Mouse (Mus musculus) heart, postnatal 36 days (tissue): ENCODE measurements around the gene Borcs6. TPM values are rescaled to one million over a fixed set of nuclear protein-coding genes. Genes with fewer than 3 reads are reported as not detected.
A peak's percentile ranks its signal among the peaks of the same experiment; 100 is the strongest.
"Not testable (repeated sequence)": the region's sequence is repeated elsewhere in the genome, so short reads cannot be mapped to it uniquely, and the experiment has no call there.

Experiments
- DNase-seq, 2 experiments: peaks; one replicate each; pipeline ENCODE4 v3.0.0; 2021 to 2022
- intact Hi-C: fragments of 180-260 bp; cut with DNase I; formaldehyde crosslinking; loops from one replicate; pipeline ENCODE4 v1.15.1; 2025
- total RNA-seq, 2 experiments: library from RNA; stranded (reverse); gene quantifications; 2 replicates each; pipeline ENCODE4 v1.2.3; 2021

Gene Borcs6
- total RNA-seq = 10 to 100 TPM; 16.0 to 17.1 TPM

DNA sequence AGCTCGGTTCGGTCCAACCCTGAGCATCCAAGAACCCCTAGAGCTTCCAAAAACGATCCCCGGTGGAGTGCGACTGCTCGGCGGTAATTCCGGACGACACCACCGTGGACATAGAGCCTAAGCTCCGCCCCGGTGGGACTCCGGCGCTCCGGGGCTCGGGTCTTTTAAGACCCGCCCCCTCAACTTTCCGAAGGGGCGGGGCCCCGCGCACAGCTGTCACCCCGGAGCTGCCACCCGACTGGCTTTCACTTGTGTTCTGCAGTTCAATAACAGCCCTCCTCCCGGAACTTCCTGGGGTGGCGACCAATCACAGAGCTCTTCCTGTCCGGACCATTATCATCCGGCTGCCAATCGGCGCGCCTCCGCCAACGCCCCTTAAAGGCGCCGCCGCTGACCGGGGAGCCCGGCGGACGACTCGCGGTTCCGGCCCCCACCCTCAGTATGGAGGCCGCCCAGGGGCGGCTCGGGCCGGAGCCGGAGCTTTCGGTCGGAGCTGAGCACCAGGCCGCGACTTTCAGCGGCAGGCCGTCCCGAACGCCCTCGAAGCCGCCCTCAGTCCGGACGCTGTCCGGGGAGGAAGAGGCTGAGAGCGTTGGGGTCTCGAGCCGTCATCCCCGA, at the start of gene Borcs6:
Gene Borcs6 (plus strand): TSS at position 361 of the 618 bp plus-strand sequence.
- intact Hi-C loops = no loop called here
- DNase-seq = peak; percentile 91 to 92

- intact Hi-C loops = loop anchor here (5.0 kb wide), 1 partner anchor 43 kb away; the partner anchor contains the start of gene Slc25a35
- no peak for DNase-seq
These were observed 48.9 kb upstream of the Borcs6 start for GRCm38 (mm10) chr11:69010400-69011323.

DNA sequence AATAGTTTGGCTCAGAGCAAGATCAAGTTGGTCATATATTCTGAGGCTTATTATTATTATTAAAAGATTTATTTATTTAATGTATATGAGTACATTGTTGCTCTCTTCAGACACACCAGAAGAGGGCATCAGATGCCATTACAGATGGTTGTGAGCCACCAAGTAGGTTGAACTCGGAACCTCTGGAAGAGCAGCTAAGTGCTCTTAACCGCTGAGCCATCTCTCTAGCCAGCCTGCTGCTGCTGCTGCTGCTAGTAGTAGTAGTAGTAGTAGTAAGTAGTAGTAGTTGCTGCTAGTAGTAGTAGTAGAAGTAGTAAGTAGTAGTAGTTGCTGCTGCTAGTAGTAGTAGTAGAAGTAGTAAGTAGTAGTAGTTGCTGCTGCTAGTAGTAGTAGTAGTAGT, 48.1 kb upstream of the Borcs6 start:
- intact Hi-C loops = loop anchor here (5.0 kb wide), 1 partner anchor 44 kb away; the partner anchor contains the start of gene Slc25a35
- not testable (repeated sequence) for DNase-seq

GRCm38 (mm10) chr11:69012071-69012601, 47.4 kb upstream of the Borcs6 start:
- intact Hi-C loops = loop anchor here (5.0 kb wide), 1 partner anchor 45 kb away; the partner anchor contains the start of gene Slc25a35

GRCm38 (mm10) chr11:69015644-69016441, 43.7 kb upstream of the Borcs6 start, which contains the start of gene Ctc1:
Ctc1 (plus strand) TSS chr11:69015911.
- peak; percentile 86 to 88 for DNase-seq
- intact Hi-C loops = no loop called here

More at GRCm38 (mm10) chr11:69012071-69012601, 47.4 kb upstream of the Borcs6 start:
- DNase-seq = peak; percentile 87 to 89

DNA sequence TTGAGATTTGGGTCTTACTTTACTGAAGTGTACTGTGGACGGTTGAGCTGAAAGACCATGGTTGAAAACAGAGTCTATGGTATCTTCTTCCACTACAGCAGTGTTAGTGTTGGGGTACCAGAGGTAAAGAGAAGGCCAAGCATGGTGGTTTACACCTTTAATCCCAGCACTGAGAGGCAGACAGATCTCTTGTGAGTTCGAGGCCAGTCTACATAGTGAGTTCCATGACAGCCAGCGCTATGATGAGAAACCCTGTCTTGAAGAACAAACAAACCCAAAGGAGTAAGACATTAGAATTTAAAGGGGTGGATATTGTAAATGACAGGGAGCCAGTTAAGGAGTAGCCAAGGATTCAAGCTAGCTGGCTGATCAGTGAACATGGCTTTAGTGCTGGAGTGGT, 42.8 kb upstream of the Borcs6 start:
- intact Hi-C loops = no loop called here
- no peak for DNase-seq

DNA sequence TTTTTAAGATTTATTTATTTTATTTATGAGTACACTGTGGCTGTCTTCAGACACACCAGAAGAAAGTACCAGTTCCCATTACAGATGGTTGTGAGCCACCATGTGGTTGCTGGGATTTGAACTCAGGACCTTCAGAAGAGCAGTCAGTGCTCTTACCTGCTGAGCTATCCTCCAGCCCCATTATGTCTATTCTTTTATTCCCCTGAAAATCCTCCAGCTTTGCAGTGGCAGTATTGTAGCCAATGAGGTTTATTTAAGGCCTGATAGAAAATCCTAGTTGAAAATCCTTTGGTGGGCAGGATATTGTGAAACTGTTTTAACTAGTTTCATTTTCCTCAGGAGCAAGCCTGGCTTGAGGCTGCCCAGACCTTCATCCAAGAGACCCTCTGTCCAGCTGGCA, 38.8 kb upstream of the Borcs6 start:
- DNase-seq = no peak
- intact Hi-C loops = no loop called here

DNA sequence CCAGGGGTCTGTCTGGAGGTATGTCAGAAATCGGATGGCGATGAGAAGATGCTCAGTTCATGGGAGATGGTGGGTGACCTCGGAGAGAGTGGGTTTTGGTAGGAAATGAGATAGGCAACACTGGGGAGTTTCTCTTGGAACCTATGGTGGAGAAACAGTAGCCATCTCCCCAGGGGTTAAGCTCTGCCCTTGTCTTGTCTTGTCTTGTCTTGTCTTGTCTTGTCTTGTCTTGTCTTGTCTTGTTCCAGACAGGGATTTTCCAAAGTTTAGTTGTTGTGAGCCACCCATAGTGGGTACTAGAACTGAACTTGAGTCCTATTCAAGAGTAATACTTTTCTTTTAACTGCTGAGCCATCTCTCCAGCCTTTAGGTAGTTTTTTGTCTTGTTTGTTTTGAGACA, 33.0 kb upstream of the Borcs6 start:
- intact Hi-C loops = no loop called here

GRCm38 (mm10) chr11:69028805-69029204, 30.7 kb upstream of the Borcs6 start:
- no peak for DNase-seq
- intact Hi-C loops = no loop called here

More for the DNA sequence above, 33.0 kb upstream of the Borcs6 start:
- DNase-seq = no peak

DNA sequence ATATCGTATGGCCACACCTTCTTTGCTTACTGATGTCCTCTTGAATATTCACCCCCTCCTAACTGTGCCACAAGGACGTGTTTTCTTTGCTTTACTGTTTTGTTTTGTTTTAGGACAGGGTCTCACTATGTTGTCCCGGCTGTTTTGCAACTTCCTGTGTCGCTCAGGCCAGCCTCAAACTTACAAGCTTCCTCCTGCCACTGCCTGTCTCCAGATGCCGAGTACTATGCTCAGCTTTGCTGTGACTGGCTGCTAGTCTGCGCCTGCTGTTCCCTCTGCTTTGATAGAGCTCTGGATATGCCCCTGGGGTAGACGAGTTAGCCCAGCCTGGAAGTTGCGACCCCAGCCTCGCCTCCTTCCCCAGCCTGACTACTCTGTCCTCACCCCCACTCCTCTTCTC, 26.0 kb upstream of the Borcs6 start:
- intact Hi-C loops = no loop called here
- DNase-seq = no peak

DNA sequence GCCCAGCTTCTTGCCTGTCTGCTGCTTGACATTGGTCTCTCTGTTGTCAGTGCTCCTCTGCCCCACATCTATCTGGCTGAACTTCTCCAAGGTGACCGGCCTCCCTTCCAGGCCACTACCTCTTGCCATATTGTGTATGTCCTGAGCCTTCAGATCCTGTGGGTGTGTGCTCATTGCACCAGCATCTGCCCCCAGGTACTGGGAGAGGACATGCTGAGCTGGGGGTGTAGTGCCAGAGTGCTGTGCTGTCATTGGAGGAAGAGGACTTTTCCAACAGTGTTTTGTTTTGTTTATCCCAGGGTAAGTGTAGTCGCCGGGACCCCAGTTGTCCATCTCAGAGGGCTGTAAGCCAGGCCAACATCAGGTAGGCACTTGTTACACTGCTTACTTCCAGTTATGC, 24.9 kb upstream of the Borcs6 start:
- no peak for DNase-seq
- intact Hi-C loops = no loop called here

- no peak for DNase-seq
- intact Hi-C loops = no loop called here
These were observed 24.1 kb upstream of the Borcs6 start for GRCm38 (mm10) chr11:69035411-69035810.

- intact Hi-C loops = loop anchor here (1.0 to 2.0 kb wide), 2 partner anchors 69 to 132 kb away; no protein-coding TSS in a partner anchor
- peak; percentile 84 to 86 for DNase-seq
These were observed 23.7 kb upstream of the Borcs6 start for GRCm38 (mm10) chr11:69035849-69036248.

DNA sequence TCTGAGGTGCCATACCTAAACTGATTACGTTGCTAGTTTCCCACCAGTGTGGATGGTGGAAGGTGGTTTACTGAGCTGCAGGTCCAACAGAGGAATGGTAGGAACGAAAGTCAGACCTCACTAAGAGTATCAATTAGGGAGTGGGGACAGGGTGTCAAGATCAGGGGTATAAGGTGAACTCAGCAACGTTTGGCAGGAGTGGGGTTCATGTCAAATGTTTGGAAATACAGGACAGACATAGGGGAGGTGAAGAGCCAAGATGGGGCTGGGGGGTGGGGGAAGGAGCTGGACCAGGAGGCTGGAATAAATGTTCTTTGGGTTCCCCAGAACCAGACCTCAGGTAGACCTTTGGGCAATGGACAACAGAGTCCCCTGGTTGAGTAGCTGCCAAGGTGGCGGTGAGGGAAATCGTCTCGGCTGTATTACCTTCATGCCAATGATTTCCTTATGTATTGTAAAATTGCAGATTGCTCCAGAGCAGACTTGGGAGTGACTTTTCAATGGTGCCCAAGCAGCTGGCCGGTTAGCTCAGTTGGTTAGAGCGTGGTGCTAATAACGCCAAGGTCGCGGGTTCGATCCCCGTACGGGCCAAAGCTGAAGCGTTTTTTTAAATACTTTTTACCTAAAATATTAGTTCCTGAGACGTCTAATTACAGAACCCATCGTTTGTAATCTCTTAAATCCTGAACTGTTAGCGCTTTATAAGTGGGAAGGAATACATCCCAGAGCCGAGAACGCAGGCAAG, 22.9 kb upstream of the Borcs6 start:
- intact Hi-C loops = loop anchor here (1.0 to 2.0 kb wide), 3 partner anchors 26 to 132 kb away; no protein-coding TSS in a partner anchor
- peak; percentile 91 to 94 for DNase-seq

GRCm38 (mm10) chr11:69037231-69038061, 22.1 kb upstream of the Borcs6 start:
- peak; percentile 86 to 88 for DNase-seq
- intact Hi-C loops = loop anchor here (1.0 to 2.0 kb wide), 2 partner anchors 25 to 71 kb away; no protein-coding TSS in a partner anchor

- DNase-seq = no peak
- intact Hi-C loops = no loop called here
These were observed 21.3 kb upstream of the Borcs6 start for GRCm38 (mm10) chr11:69038173-69038572.

GRCm38 (mm10) chr11:69045531-69046394, 13.8 kb upstream of the Borcs6 start, which contains the start of gene Aurkb:
Aurkb (plus strand) TSS chr11:69045647.
- intact Hi-C loops = no loop called here
- peak; percentile 75 to 77 for DNase-seq
